Mouse (Mus musculus): ENCODE data around the gene Ppwd1. TPM values are rescaled to one million over a fixed set of nuclear protein-coding genes. Genes with fewer than 3 reads are reported as not detected.

Ppwd1 gene
- polyA plus RNA-seq (2012; rRNA removed), result 0.12 and 0.18 TPM in 2 replicates

DNA sequence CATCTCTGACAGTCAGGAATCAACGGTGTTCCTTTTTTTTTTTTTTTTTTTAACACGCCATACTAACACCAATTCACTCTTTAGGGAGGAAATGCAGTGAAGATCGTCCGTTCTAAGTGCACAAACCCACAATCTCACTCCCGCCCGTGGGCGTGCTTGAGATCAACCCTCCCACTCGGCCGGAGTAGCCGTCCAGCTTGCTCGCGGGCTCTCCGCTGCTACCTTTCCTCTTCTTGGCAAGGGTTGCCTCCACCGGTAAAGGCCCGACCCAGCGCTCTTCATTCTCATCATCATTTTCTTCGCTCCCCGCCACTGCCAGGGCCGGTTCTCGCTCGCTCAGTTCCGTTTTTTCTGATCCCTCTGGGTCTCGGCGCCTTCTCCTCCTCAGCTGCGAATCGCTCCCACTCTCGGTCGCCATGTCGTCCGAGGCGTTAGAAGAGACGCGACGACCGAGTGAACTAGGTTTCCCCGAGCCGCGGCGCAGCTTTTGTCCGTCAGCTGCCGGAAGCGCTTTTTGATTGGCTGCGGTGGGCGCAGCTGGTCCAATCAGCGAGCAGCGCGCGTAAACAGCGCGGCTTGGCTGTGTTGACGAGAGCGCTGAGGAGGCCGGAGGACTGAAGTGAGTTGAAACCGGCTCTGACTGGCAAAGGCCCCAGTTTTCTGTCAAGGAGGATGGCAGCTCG lies at the start of gene Ppwd1, which contains the start of gene Cenpk:
Ppwd1 (minus strand) TSS at position 460 of the 683 bp plus-strand sequence.
Cenpk (plus strand) TSS at position 228 of the 683 bp plus-strand sequence.

DNA sequence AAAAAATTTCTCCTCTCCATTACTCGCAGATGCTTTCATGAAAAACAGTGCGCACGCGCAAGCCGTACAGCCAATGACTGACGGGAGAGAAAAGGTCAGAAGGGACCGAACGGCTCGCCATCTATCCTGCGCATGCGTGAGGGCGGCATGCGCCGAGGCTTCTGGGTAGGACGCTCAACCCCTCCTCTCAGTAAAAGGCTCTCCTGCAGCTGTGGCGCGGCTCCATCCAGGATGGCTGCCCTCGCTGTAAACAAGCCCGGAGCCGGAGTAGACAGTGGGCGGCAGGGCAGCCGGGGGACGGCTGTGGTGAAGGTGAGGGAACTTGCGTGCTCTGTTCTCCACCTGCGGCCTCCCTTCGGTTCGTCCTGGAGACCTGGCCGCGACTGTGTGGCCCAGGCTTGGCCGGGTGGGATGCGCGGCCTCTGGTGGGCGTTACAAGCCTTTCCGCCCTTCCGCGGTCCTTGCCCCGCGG lies 50.0 kb downstream of the Ppwd1 start, which contains the start of gene Trim23:
Trim23 (plus strand) TSS at position 148 of the 472 bp plus-strand sequence.

GRCm38 (mm10) chr13:104177796-104178649 lies 50.6 kb downstream of the Ppwd1 start, which contains the start of gene Trappc13:
Gene Trappc13 (minus strand): TSS chr13:104178469.

Other genes starting within 250 kb of the Ppwd1 start
- 3.4 and 5.3 TPM in 2 replicates for gene Nln, start 119.2 kb downstream of the Ppwd1 start, polyA plus RNA-seq (2012; rRNA removed)
- gene Sgtb, start 119.1 kb downstream of the Ppwd1 start, polyA plus RNA-seq (2012; rRNA removed), result 0.23 and 0.24 TPM in 2 replicates
- 1.7 and 1.8 TPM in 2 replicates for gene Trappc13, start 50.4 kb downstream of the Ppwd1 start, polyA plus RNA-seq (2012; rRNA removed)
- 0.15 and 0.17 TPM in 2 replicates for gene Trim23, start 50.0 kb downstream of the Ppwd1 start, polyA plus RNA-seq (2012; rRNA removed)
- not detected in 2 replicates for gene Cenpk, start 232 bp downstream of the Ppwd1 start, polyA plus RNA-seq (2012; rRNA removed)
- 0.16 and 0.30 TPM in 2 replicates for gene Adamts6, start 59.0 kb upstream of the Ppwd1 start, polyA plus RNA-seq (2012; rRNA removed)